Mouse (Mus musculus) R1 (cell line): ENCODE measurements at regions not wholly inside any gene's neighbourhood (a gene's known extent, or its start where the extent isn't known, plus 50 kb on each side); places are given as distances from the start of the nearest gene placed in this dataset.

Experiments
- DNase-seq: peaks from one replicate; pipeline ENCODE4 v3.0.0-alpha.2; 2018; ENCODE audit warnings: low read depth, low spot score

- DNase-seq: no peak
Observed at GRCm38 (mm10) chr8:17598736-17599135, 1379.3 kb downstream of the Defb40 start.

- DNase-seq: no peak
Observed at GRCm38 (mm10) chr8:17596559-17596958, 1381.5 kb downstream of the Defb40 start.

GRCm38 (mm10) chr8:17594607-17595006 is 1383.4 kb downstream of the Defb40 start:
- no peak for DNase-seq

GRCm38 (mm10) chr8:17590135-17590534 is 1387.9 kb downstream of the Defb40 start:
- no peak for DNase-seq

GRCm38 (mm10) chr8:17588189-17588588 is 1389.9 kb downstream of the Defb40 start:
- DNase-seq: no peak

- DNase-seq: no peak
Observed at GRCm38 (mm10) chr8:17587261-17587861, 1390.7 kb downstream of the Defb40 start.
